Mouse (Mus musculus) ES-Bruce4 (cell line): Measurements from ENCODE around the gene Ube2e3. TPM values are rescaled to one million over a fixed set of nuclear protein-coding genes. Genes with fewer than 3 reads are reported as not detected.

Experiments
- H3K27ac ChIP-seq: 2 replicates; pipeline ENCODE4 v1.5.1; 2012; ENCODE audit warnings: low read length, inconsistent platforms; ENCODE audit not compliant: insufficient read depth
- H3K27me3 ChIP-seq: 2 replicates; pipeline ENCODE4 v1.6.1; 2012; ENCODE audit warnings: mild to moderate bottlenecking, low read length, inconsistent platforms; ENCODE audit not compliant: control insufficient read depth, poor library complexity, insufficient read depth, severe bottlenecking
- H3K36me3 ChIP-seq: 2 replicates; pipeline ENCODE4 v1.6.1; 2012; ENCODE audit warnings: inconsistent platforms, mild to moderate bottlenecking, low read length, moderate library complexity; ENCODE audit not compliant: control insufficient read depth, poor library complexity, insufficient read depth, severe bottlenecking
- H3K4me1 ChIP-seq: one replicate; pipeline ENCODE4 v1.8.1; 2011; ENCODE audit warnings: low read length; ENCODE audit not compliant: control insufficient read depth, insufficient read depth
- H3K4me3 ChIP-seq: 2 replicates; pipeline ENCODE4 v1.5.1; 2011; ENCODE audit warnings: low read depth, mild to moderate bottlenecking, low read length
- H3K9ac ChIP-seq: 2 replicates; pipeline ENCODE4 v1.6.1; 2012; ENCODE audit warnings: low read depth, mild to moderate bottlenecking, inconsistent platforms; ENCODE audit not compliant: poor library complexity, severe bottlenecking
- H3K9me3 ChIP-seq: replicated peaks from 2 replicates; pipeline ENCODE4 v1.6.1; 2012; ENCODE audit warnings: mild to moderate bottlenecking, low read length, inconsistent platforms; ENCODE audit not compliant: control insufficient read depth, poor library complexity, insufficient read depth, severe bottlenecking
- CTCF ChIP-seq: IDR thresholded peaks from one replicate; pipeline ENCODE4 v1.8.1; 2011; ENCODE audit warnings: low read depth, low read length
- EP300 ChIP-seq: IDR thresholded peaks from 2 replicates; pipeline ENCODE4 v1.6.1; 2011; ENCODE audit warnings: low read depth, low read length; ENCODE audit not compliant: insufficient read depth
- POLR2A ChIP-seq: IDR thresholded peaks from one replicate; pipeline ENCODE4 v1.8.1; 2011; ENCODE audit warnings: low read length; ENCODE audit not compliant: insufficient read depth
- polyA plus RNA-seq: library from polyadenylated mRNA; stranded (reverse); fragments of >200 nt; gene quantifications from 2 replicates; pipeline ENCODE4 v1.2.4, GENCODE M21; 2011; ENCODE audit warnings: low read depth; ENCODE audit not compliant: missing spikeins, insufficient read depth, insufficient read length

Ube2e3 gene
- polyA plus RNA-seq, 1 experiment: 36.6 TPM

DNA sequence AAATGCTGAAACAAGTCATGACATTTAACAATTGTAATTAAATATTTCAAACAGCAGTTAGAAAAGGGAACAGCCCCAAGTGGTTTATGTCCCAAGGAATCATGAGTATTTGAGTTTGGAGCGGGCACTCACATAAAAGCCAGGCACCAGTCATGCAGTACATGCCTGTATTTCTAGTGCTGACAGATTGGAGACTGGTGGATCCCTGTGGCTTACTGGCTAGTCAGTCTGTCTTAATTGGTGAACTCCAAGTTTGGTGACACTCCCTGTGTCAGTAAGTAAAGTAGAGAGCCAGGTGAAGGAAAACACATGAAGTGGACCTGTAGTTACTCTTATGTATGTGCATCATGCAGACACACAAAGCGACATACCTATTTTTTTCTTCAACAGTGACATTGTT, 27.3 kb downstream of the Ube2e3 start:
- H3K36me3 ChIP-seq: no peaks in the 10 kb centered on the region
- H3K4me3 ChIP-seq: no peak overlapping the region
- H3K4me1 ChIP-seq: no peaks in the 10 kb centered on the region
- H3K9ac ChIP-seq: no peak overlapping the region
- no peaks in the 10 kb centered on the region for H3K27me3 ChIP-seq
- no peaks in the 10 kb centered on the region for H3K9me3 ChIP-seq
- no peak overlapping the region for H3K27ac ChIP-seq
- TF ChIP-seq CTCF: no peak
- TF ChIP-seq EP300: no peak
- no peak for TF ChIP-seq POLR2A

DNA sequence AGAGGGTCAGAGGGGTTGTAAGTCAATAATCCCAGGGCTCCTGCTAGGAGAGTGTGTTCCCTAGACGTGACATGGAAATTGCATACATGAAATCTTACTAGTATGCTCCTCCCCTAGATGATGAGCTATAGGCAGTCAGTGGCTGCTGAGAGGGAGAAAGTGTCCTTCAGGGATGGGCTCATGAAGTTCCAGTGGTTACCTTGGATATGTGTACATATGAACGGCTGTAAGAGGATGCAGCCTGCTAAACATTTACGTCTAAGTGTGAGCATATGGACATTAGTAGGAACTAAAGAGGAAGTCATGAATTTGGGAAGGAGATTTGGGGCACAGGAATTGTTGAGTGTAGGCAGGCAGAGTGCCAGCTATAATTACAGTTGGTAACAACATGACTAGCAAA, 38.0 kb downstream of the Ube2e3 start:
- TF ChIP-seq CTCF: no peak
- no peak for TF ChIP-seq EP300
- TF ChIP-seq POLR2A: no peak
- no peaks in the 10 kb centered on the region for H3K4me1 ChIP-seq
- H3K9ac ChIP-seq: no peak overlapping the region
- H3K9me3 ChIP-seq: no peaks in the 10 kb centered on the region
- no peak overlapping the region for H3K4me3 ChIP-seq
- H3K27me3 ChIP-seq: no peaks in the 10 kb centered on the region
- H3K27ac ChIP-seq: no peak overlapping the region
- no peaks in the 10 kb centered on the region for H3K36me3 ChIP-seq

DNA sequence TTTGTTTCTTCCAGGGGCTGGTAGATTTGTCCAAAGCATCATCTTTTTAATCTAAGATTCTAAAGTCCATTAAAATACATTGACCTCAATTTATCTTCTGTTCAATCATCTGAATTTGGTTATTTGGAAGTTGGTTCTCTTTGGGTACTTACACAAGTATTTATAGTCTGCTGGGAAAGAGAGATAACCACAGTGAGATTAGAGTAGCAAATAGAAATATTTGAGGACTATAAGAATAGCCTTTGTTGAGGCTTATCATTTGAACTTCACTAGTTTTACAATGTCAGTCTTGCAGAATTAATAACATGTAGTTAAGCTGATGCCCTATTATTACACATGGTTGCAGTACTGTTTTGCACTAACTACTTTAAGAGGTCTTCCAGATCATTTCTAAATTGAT, 43.6 kb downstream of the Ube2e3 start:
- Histone ChIP-seq H3K9ac (no peak overlapping the region), H3K4me1 (no peaks in the 10 kb centered on the region), H3K4me3 (no peak overlapping the region), H3K36me3 (no peaks in the 10 kb centered on the region), H3K27ac (no peak overlapping the region), H3K27me3 (no peaks in the 10 kb centered on the region), H3K9me3 (no peaks in the 10 kb centered on the region)
- TF ChIP-seq POLR2A (no peak), EP300 (no peak), CTCF (no peak)

DNA sequence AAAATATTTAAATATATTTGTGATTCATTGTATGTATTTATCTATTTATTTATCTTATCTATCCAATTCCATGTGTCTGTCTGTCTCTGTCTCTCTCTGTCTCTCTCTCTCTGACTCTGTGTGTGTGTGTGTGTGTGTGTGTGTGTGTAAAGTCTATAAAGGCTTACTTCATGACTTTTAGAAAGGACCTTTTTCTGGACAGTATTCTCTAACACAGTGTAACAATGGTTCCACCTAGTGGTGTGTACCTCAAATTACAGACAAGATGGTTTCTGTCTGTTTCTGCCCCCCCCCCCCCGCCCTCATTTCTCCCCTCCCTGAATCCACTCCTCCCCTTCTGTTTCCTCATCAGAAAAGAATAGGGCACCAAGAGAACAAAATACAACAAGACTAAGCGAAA, 46.9 kb downstream of the Ube2e3 start:
- Histone ChIP-seq H3K4me3 (no peak overlapping the region), H3K27ac (no peak overlapping the region), H3K9me3 (no peaks in the 10 kb centered on the region), H3K4me1 (no peaks in the 10 kb centered on the region), H3K9ac (no peak overlapping the region), H3K27me3 (no peaks in the 10 kb centered on the region), H3K36me3 (no peaks in the 10 kb centered on the region)
- TF ChIP-seq POLR2A (no peak), CTCF (no peak), EP300 (no peak)

DNA sequence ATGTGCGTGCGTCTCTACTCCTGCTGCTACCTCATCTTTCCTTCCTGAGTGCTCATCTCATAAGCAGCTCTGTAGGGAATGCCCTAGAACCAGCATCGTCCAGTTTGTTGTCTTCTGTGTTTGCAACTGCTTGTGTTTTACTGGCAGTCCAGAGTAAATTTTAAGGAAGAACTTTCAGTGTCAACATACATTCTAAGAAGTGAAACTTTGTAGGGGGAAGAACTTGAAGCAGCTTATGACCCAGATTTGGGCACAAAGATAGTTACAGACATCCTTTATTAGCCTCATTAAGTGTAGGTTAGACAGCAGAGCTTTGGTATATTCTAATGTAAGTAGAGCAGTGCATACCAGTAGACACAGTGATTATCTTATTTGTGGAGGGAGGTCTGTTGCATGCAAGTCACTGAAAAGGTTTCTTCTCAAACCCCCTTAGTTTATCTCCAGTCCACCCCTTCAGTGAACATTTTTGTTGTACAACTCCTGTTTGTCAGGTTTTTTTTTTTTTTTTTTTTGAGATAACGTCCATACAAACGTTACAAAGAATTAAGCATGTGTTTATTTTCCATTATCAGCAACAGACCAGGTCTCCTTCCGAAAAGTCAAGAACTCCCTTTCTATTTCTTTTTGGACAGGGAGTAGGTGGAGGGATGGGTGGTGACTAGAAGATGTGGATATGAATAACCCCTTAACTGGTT, 55.2 kb downstream of the Ube2e3 start:
- H3K4me1 ChIP-seq: no peaks in the 10 kb centered on the region
- no peaks in the 10 kb centered on the region for H3K9me3 ChIP-seq
- no peaks in the 10 kb centered on the region for H3K36me3 ChIP-seq
- H3K27me3 ChIP-seq: no peaks in the 10 kb centered on the region
- H3K27ac ChIP-seq: no peak overlapping the region
- TF ChIP-seq POLR2A: no peak
- TF ChIP-seq CTCF: no peak
- no peak for TF ChIP-seq EP300
- H3K9ac ChIP-seq: no peak overlapping the region
- no peak overlapping the region for H3K4me3 ChIP-seq

DNA sequence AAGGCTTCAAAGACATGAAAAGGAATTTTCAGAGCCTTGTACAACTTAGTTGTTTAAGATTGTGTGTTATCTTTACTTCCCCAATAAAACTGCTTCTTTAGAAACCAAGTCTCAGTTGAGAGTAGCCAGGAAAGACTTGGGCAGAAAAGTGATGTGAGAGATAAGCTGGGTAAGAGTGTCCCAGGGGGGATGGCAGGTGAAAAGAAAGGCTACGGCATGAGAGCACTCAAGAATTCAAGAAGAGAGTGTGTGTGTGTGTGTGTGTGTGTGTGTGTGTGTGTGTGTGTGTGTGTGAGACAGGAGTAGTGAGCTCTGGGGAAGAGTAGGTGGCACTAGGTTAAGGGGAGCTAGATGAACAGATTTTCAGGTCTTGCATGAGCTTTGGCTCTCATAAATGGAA, 57.9 kb downstream of the Ube2e3 start:
- TF ChIP-seq CTCF: no peak
- no peak for TF ChIP-seq EP300
- no peak for TF ChIP-seq POLR2A

More for the DNA sequence above, 57.9 kb downstream of the Ube2e3 start:
- H3K4me3 ChIP-seq: no peak overlapping the region
- H3K4me1 ChIP-seq: no peaks in the 10 kb centered on the region
- H3K27ac ChIP-seq: no peak overlapping the region
- no peak overlapping the region for H3K9ac ChIP-seq
- no peaks in the 10 kb centered on the region for H3K36me3 ChIP-seq
- no peaks in the 10 kb centered on the region for H3K9me3 ChIP-seq
- no peaks in the 10 kb centered on the region for H3K27me3 ChIP-seq
